Mouse (Mus musculus): ENCODE data around the gene Spag4.
"Not testable (repeated sequence)": the region's sequence is repeated elsewhere in the genome, so short reads cannot be mapped to it uniquely, and the experiment has no call there.

Gene Spag4

GRCm38 (mm10) chr2:156111358-156112079 lies 46.5 kb downstream of the Spag4 start, which contains the start of the genes Cpne1 and Rbm12:
Cpne1 (minus strand) TSS chr2:156111965.
Rbm12 (minus strand) TSS chr2:156111978.
- peak; percentile 91 to 93 for DNase-seq

GRCm38 (mm10) chr2:156112080-156112423 lies 47.1 kb downstream of the Spag4 start:
- DNase-seq: not testable (repeated sequence)

- no peak for DNase-seq
Observed at GRCm38 (mm10) chr2:156119566-156119965, 54.6 kb downstream of the Spag4 start.
